Mouse (Mus musculus) MEL (cell line): ENCODE results near the gene Krt12.
A peak's percentile ranks its signal among the peaks of the same experiment; 100 is the strongest.

Experiments
- CHD1 ChIP-seq: IDR thresholded peaks from 2 replicates; pipeline ENCODE4 v1.6.1; 2012; ENCODE audit warnings: low read depth, mild to moderate bottlenecking, inconsistent platforms, low read length, improper control_type of control experiment
- CHD2 ChIP-seq: IDR thresholded peaks from 2 replicates; pipeline ENCODE4 v1.6.1; 2011; ENCODE audit warnings: low read length, improper control_type of control experiment
- CTCF ChIP-seq, 3 experiments: IDR thresholded peaks in 2 of 3; conservative IDR thresholded peaks in 1 of 3; 2 replicates each; pipeline ENCODE4 v1.5.1; 2011 to 2012; ENCODE audit warnings: low read length in 3 of 3, low read depth in 2 of 3, mild to moderate bottlenecking in 2 of 3, improper control_type of control experiment in 1 of 3, inconsistent platforms in 1 of 3, mixed read lengths in 1 of 3, moderate library complexity in 1 of 3; ENCODE audit not compliant: control insufficient read depth in 1 of 3, insufficient read depth in 1 of 3, poor library complexity in 1 of 3, severe bottlenecking in 1 of 3
- E2F4 ChIP-seq: IDR thresholded peaks from 2 replicates; pipeline ENCODE4 v1.6.1; 2011; ENCODE audit warnings: low read depth, low read length, improper control_type of control experiment, borderline replicate concordance
- EP300 ChIP-seq, 2 experiments: IDR thresholded peaks; 2 replicates each; pipeline ENCODE4 v1.6.1; 2011; ENCODE audit warnings: improper control_type of control experiment in 2 of 2, low read length in 2 of 2, low read depth in 1 of 2, mild to moderate bottlenecking in 1 of 2
- MAZ ChIP-seq: IDR thresholded peaks from 2 replicates; pipeline ENCODE4 v1.6.1; 2012; ENCODE audit warnings: low read depth, mild to moderate bottlenecking, inconsistent platforms, low read length, improper control_type of control experiment
- POLR2A ChIP-seq, 2 experiments: IDR thresholded peaks; 2 replicates each; pipeline ENCODE4 v1.6.1; 2011 to 2012; ENCODE audit warnings: low read length in 2 of 2, mild to moderate bottlenecking in 2 of 2, control low read depth in 1 of 2, improper control_type of control experiment in 1 of 2, low read depth in 1 of 2, moderate library complexity in 1 of 2; ENCODE audit not compliant: control insufficient read depth in 1 of 2, insufficient read depth in 1 of 2, poor library complexity in 1 of 2
- POLR2AphosphoS5 ChIP-seq: IDR thresholded peaks from 2 replicates; pipeline ENCODE4 v1.6.1; 2012; ENCODE audit warnings: low read depth, borderline replicate concordance, mild to moderate bottlenecking, inconsistent platforms, low read length, moderate library complexity, mixed read lengths
- RAD21 ChIP-seq: IDR thresholded peaks from 2 replicates; pipeline ENCODE4 v1.6.1; 2011; ENCODE audit warnings: mild to moderate bottlenecking, low read depth, low read length, improper control_type of control experiment
- TAL1 ChIP-seq: IDR thresholded peaks from 2 replicates; pipeline ENCODE4 v1.6.1; 2012; ENCODE audit warnings: mild to moderate bottlenecking, inconsistent platforms, low read length, moderate library complexity, mixed read lengths
- USF1 ChIP-seq: IDR thresholded peaks from 2 replicates; pipeline ENCODE4 v1.6.1; 2014; ENCODE audit warnings: low read depth, mild to moderate bottlenecking, inconsistent platforms, low read length, improper control_type of control experiment, moderate library complexity
- USF2 ChIP-seq, 2 experiments: IDR thresholded peaks; 2 replicates each; pipeline ENCODE4 v1.6.1; 2011 to 2012; ENCODE audit warnings: improper control_type of control experiment in 2 of 2, low read length in 2 of 2, borderline replicate concordance in 1 of 2, inconsistent platforms in 1 of 2, low read depth in 1 of 2, mild to moderate bottlenecking in 1 of 2; ENCODE audit not compliant: insufficient read depth in 1 of 2

- TF ChIP-seq USF1: no peak
- no peak for TF ChIP-seq USF2 (IDR thresholded peaks at IDR 0.05; ENCODE audit: borderline replicate concordance in 1 of 2, insufficient read depth in 1 of 2, low read depth in 1 of 2, low read length in 2 of 2)
- TF ChIP-seq POLR2A (IDR thresholded peaks at IDR 0.05; ENCODE audit: control insufficient read depth in 1 of 2, insufficient read depth in 1 of 2, low read depth in 1 of 2, low read length in 2 of 2, poor library complexity in 1 of 2): no peak
- TF ChIP-seq CTCF (IDR thresholded peaks at IDR 0.05 in 2 of 3, conservative IDR thresholded peaks at IDR 0.05 in 1 of 3; ENCODE audit: control insufficient read depth in 1 of 3, insufficient read depth in 1 of 3, low read depth in 2 of 3, low read length in 3 of 3, poor library complexity in 1 of 3, severe bottlenecking in 1 of 3): peak in 2 of 3 experiments; percentile 72 to 97
- TF ChIP-seq MAZ: no peak
- TF ChIP-seq EP300 (IDR thresholded peaks at IDR 0.05; ENCODE audit: low read depth in 1 of 2, low read length in 2 of 2): no peak
- TF ChIP-seq TAL1: no peak
- TF ChIP-seq CHD2: no peak
- no peak for TF ChIP-seq CHD1
- TF ChIP-seq E2F4: no peak
- no peak for TF ChIP-seq POLR2AphosphoS5
- TF ChIP-seq RAD21: no peak; the same call in none of the 2 replicates
These were observed 42.5 kb downstream of the Krt12 start for GRCm38 (mm10) chr11:99379568-99379967.
